ENCODE assay signal across 8 mouse cellular contexts in the genomic region with DNA sequence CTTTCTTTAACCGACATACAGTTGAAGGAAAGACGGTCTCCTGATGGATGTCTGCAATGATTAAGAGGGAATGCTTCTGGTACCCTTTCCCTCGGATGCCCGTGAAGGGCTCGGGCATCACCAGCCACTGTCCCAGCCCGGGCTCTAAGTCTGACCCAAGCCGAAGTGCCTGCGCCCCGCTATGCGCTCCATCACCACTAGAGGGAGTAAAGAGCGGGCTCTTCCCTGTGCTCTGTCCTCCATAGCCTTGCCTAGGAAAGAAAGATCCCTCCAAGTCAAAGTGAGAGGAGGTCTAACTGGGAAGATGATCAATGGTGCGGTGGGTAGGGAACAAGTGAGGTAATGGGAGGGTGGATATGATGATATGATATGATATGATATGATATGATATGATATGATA. TPM values are rescaled to one million over a fixed set of nuclear protein-coding genes. Genes with fewer than 3 reads are reported as not detected.
DNase-seq lines count a peak whose midpoint lies in the region; ATAC-seq lines count a peak whose summit lies in the region.

No protein-coding gene starts in this region.

- H3K36me3 ChIP-seq in liver, embryonic 13.5 days: no peaks in the 10 kb centered on the region
- H3K36me3 ChIP-seq in neural tube, embryonic 11.5 days (ENCODE audit: control insufficient read depth, insufficient read depth, low read length): no peaks in the 10 kb centered on the region

- ATAC-seq in liver, embryonic 13.5 days (ENCODE audit: low read depth): peak; percentile 61; the same call in 1 of the 2 replicates
- 0 out of 2 replicates have a peak, but pooled peaks have one; percentile 45 for ATAC-seq in neural tube, embryonic 11.5 days (ENCODE audit: insufficient read depth, low FRiP score, low TSS enrichment)

- H3K27me3 ChIP-seq in liver, embryonic 13.5 days: peaks cover 4% of the 10 kb centered on the region; the same call in 1 of the 2 replicates
- no peaks in the 10 kb centered on the region for H3K27me3 ChIP-seq in neural tube, embryonic 11.5 days (ENCODE audit: control insufficient read depth, insufficient read depth, low read length)

- peak; percentile 48 for DNase-seq in CD4-positive helper T cell, adult 2 months (ENCODE audit: low read depth, low spot score)
- DNase-seq in adrenal gland, postnatal 10 days: peak; percentile 81
- DNase-seq in embryo, embryonic 11.5 days (ENCODE audit: low read depth, low spot score): peak; percentile 54
- peak; percentile 6 to 29 for DNase-seq in heart, adult 9 months (ENCODE audit: low spot score in 2 of 2)
- DNase-seq in kidney, adult 9 months: peak; percentile 56
- DNase-seq in liver, embryonic 13.5 days: peak; percentile 31
- DNase-seq in neural tube, embryonic 11.5 days (ENCODE audit: low spot score): peak; percentile 84
- peak; percentile 47 for DNase-seq in thymus, postnatal 0 days (ENCODE audit: low spot score)

- 4% methylated on average over 12 of the region's 12 CpGs for WGBS in liver, embryonic 13.5 days (ENCODE audit: insufficient replicate concordance)
- WGBS in neural tube, embryonic 11.5 days: 7% methylated on average over 12 of the region's 12 CpGs

- H3K4me1 ChIP-seq in liver, embryonic 13.5 days (replicated peaks): no peaks in the 10 kb centered on the region
- no peaks in the 10 kb centered on the region for H3K4me1 ChIP-seq in neural tube, embryonic 11.5 days (ENCODE audit: control insufficient read depth, insufficient read depth, low read length)

- no peak overlapping the region for H3K27ac ChIP-seq in liver, embryonic 13.5 days
- no peak overlapping the region for H3K27ac ChIP-seq in neural tube, embryonic 11.5 days (ENCODE audit: low read depth, low read length)

- no peak overlapping the region for H3K9ac ChIP-seq in liver, embryonic 13.5 days
- no peak overlapping the region for H3K9ac ChIP-seq in neural tube, embryonic 11.5 days (ENCODE audit: low read length)

- no peak overlapping the region for H3K4me2 ChIP-seq in liver, embryonic 13.5 days
- no peak overlapping the region for H3K4me2 ChIP-seq in neural tube, embryonic 11.5 days (ENCODE audit: low read depth)

- H3K9me3 ChIP-seq in liver, embryonic 13.5 days (replicated peaks): no peaks in the 10 kb centered on the region
- no peaks in the 10 kb centered on the region for H3K9me3 ChIP-seq in neural tube, embryonic 11.5 days (ENCODE audit: control insufficient read depth, low read length)

- H3K4me3 ChIP-seq in liver, embryonic 13.5 days (replicated peaks): no peak overlapping the region
- no peak overlapping the region for H3K4me3 ChIP-seq in neural tube, embryonic 11.5 days (ENCODE audit: low read depth, low read length)

RNA-seq across cellular contexts. Expression of a gene that starts 23.5 kb away (rescaled TPM):
- total RNA-seq in adrenal gland, postnatal 10 days (2021): not detected
- not detected in 2 replicates for polyA plus RNA-seq in liver, embryonic 13.5 days (2015; fragmentation: Nextera tagmentation; extraction: Ambion mirVana)
- 7.3 and 7.4 TPM in 2 replicates for polyA plus RNA-seq in neural tube, embryonic 11.5 days (2014; fragmentation: Nextera tagmentation; extraction: Ambion mirVana)
- 0.27 and 0.35 TPM in 2 replicates for polyA plus RNA-seq in thymus, postnatal 0 days (2015; fragmentation: Nextera tagmentation; extraction: Ambion mirVana)

Comparison
In these comparisons a context has a peak if more than half of its experiments do, and no peak if none do; other contexts are left out.
1. DNase-seq: peak in every context shown above with its lines; median percentile 84 in neural tube, embryonic 11.5 days; 81 in adrenal gland, postnatal 10 days; 56 in kidney, adult 9 months; 54 in embryo, embryonic 11.5 days; 48 in CD4-positive helper T cell, adult 2 months; 47 in thymus, postnatal 0 days; 31 in liver, embryonic 13.5 days; 18 in heart, adult 9 months.